Mouse (Mus musculus) erythroblast, embryonic 14.5 days (primary cell): ENCODE data around the gene Habp2.

Experiments
- GATA1 ChIP-seq: IDR thresholded peaks from 2 replicates; pipeline ENCODE4 v1.6.1; 2012; ENCODE audit warnings: low read length, inconsistent platforms, mixed read lengths
- TAL1 ChIP-seq: IDR thresholded peaks from 3 replicates; pipeline ENCODE4 v1.6.1; 2012; ENCODE audit warnings: low read length, inconsistent platforms, mixed read lengths

DNA sequence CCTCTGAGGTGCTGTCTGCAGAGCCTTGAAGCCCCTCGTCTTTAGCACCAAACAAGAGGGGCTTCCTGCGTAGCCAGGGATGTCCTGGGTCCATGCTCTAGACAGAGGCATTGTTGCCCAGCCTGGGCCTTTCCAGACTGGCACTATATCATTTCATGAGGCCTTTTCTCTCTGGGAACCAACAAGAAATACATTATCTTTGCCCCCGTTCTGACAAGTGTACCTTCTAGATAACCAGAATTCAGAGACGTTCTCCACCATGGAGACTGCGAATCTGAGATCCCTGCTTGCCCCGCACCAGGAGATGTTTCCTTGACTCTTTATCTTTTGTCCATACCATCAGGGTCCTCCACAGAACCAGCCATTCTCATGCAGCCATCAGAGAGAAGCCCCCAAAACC lies 32.7 kb downstream of the Habp2 start:
- TF ChIP-seq GATA1 (no peak), TAL1 (no peak)
